Mouse (Mus musculus) forebrain, embryonic 15.5 days (tissue): ENCODE data around the gene Hist1h4f. TPM values are rescaled to one million over a fixed set of nuclear protein-coding genes. Genes with fewer than 3 reads are reported as not detected.
"Not testable (repeated sequence)": the region's sequence is repeated elsewhere in the genome, so short reads cannot be mapped to it uniquely, and the experiment has no call there.

ENCODE experiments used
- ATAC-seq: fragments of 200-750 bp; cut with Nextera tagmentation; replicated peaks from 2 replicates; pipeline ENCODE4 v1.8.0; 2017; ENCODE audit warnings: mild to moderate bottlenecking, moderate TSS enrichment, moderate library complexity
- H3K27ac ChIP-seq: fragments of 300-500 bp; sonication (generic); replicated peaks from 2 replicates; pipeline ENCODE4 v1.5.1; 2015; ENCODE audit warnings: mild to moderate bottlenecking, inconsistent platforms
- H3K27me3 ChIP-seq: fragments of 300-500 bp; sonication (generic); 2 replicates; pipeline ENCODE4 v1.6.1; 2015; ENCODE audit warnings: inconsistent platforms
- H3K36me3 ChIP-seq: fragments of 300-500 bp; sonication (generic); 2 replicates; pipeline ENCODE4 v1.6.1; 2015; ENCODE audit warnings: mild to moderate bottlenecking, inconsistent platforms
- H3K4me1 ChIP-seq: fragments of 300-500 bp; sonication (generic); 2 replicates; pipeline ENCODE4 v1.6.1; 2015; ENCODE audit warnings: inconsistent platforms
- H3K4me2 ChIP-seq: fragments of 300-500 bp; sonication (generic); replicated peaks from 2 replicates; pipeline ENCODE4 v1.6.1; 2015; ENCODE audit warnings: mild to moderate bottlenecking, inconsistent platforms
- H3K4me3 ChIP-seq: fragments of 300-500 bp; sonication (generic); 2 replicates; pipeline ENCODE4 v1.5.1; 2015; ENCODE audit warnings: mild to moderate bottlenecking, inconsistent platforms
- H3K9ac ChIP-seq: fragments of 300-500 bp; sonication (generic); replicated peaks from 2 replicates; pipeline ENCODE4 v1.6.1; 2015; ENCODE audit warnings: mild to moderate bottlenecking, inconsistent platforms
- H3K9me3 ChIP-seq: fragments of 300-500 bp; sonication (generic); 2 replicates; pipeline ENCODE4 v1.6.1; 2016; ENCODE audit warnings: inconsistent platforms
- WGBS: fragments of 180-500 bp; shearing (Covaris S2); methylation state at CpG from one replicate; pipeline ENCODE4 v1.1.7; 2015; ENCODE audit warnings: mixed read lengths; 5-methylcytosine and 5-hydroxymethylcytosine counted together
- polyA plus RNA-seq: library from polyadenylated mRNA; unstranded; fragments of >200 nt; fragmentation: Nextera tagmentation; extraction: Ambion mirVana; gene quantifications from 2 replicates; pipeline ENCODE4 v1.2.1, GENCODE M21; 2015

Gene Hist1h4f
- polyA plus RNA-seq, 1 experiment from 2014 or later: 0.70 TPM

DNA sequence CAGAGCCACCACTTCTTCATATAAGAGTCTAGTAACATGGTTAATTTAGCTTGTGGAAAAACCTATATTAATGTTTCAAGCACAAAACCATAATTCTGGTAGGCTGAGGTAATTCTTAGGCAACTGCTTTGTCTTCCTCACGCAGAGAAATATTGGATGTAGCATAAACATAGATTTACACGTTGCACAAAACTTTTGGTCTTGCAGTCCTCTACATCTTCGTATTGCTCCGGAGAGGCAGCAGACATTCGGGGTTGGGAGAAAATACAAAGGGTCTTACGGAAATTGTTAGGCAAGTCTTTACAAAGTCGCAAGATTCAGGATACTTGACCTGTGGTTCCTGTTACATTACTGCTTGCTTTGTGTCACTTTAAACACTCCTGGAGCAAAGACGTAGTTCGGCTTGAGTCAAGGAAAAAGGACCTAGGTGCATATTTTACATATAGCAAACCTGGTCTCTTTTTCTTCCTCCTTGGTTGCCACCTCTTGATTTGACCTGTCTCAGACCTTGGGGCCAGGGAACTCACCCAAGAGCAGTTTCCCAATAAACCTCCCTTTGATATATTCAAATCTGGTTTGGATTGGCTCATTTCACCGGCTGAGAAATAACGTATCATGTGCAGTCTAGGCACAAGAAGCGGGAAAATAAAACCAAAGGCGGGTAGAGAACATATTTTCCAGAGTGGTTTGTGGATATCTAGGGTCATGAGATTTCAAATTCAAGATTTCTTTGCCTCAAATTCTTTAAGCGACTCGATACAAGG lies 16.9 kb downstream of the Hist1h4f start:
- H3K36me3 ChIP-seq: no peaks in the 10 kb centered on the region
- H3K9ac ChIP-seq: peak overlapping the region; percentile 46
- H3K27ac ChIP-seq: peak overlapping the region; percentile 99
- H3K4me1 ChIP-seq: peaks cover 52% of the 10 kb centered on the region
- H3K27me3 ChIP-seq: no peaks in the 10 kb centered on the region
- H3K4me3 ChIP-seq: peak overlapping the region; percentile 58
- H3K9me3 ChIP-seq: no peaks in the 10 kb centered on the region
- H3K4me2 ChIP-seq: peak overlapping the region; percentile 82
- ATAC-seq: no peak
- under 1% methylated on average over 15 of the region's 15 CpGs for WGBS

DNA sequence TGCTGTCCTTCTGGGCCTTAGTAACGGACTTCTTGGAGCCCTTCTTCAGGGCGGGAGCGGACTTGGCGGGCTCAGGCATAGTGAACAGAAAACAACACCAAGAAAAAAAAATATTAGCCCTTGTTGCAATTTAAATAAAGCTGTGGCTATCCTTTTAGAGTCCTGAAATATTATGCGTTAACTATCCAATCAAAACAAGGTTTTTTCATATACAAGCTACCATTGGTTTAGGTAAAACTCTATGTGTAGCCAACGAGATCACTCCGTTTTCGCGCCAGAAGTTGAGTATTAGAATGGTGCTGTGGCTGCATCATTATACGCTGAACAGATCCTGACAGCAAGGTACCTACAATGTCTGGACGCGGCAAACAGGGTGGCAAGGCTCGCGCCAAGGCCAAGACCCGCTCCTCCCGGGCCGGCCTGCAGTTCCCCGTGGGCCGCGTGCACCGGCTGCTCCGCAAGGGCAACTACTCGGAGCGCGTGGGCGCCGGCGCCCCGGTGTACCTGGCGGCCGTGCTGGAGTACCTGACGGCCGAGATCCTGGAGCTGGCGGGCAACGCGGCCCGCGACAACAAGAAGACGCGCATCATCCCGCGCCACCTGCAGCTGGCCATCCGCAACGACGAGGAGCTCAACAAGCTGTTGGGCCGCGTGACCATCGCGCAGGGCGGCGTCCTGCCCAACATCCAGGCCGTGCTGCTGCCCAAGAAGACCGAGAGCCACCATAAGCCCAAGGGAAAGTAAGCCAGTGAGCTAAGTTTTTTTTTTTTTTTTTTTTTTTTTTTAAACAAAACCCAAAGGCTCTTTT lies 17.7 kb downstream of the Hist1h4f start, which contains the start of gene Hist1h2af:
Gene Hist1h2af, plus strand, starts transcription at position 347 of the 808 bp plus-strand sequence.
- peak within 1 kb of the TSS; percentile 82 for H3K4me2 ChIP-seq
- H3K36me3 ChIP-seq, H3K27me3 ChIP-seq, H3K9me3 ChIP-seq: not testable (repeated sequence)
- peak within 1 kb of the TSS; percentile 99 for H3K27ac ChIP-seq
- H3K9ac ChIP-seq: peak within 1 kb of the TSS; percentile 46
- peaks cover 59% of the 10 kb centered on the region for H3K4me1 ChIP-seq
- WGBS: under 1% methylated on average over 30 of the region's 53 CpGs
- peak; percentile 42 for ATAC-seq
- peak within 1 kb of the TSS; percentile 58 for H3K4me3 ChIP-seq

DNA sequence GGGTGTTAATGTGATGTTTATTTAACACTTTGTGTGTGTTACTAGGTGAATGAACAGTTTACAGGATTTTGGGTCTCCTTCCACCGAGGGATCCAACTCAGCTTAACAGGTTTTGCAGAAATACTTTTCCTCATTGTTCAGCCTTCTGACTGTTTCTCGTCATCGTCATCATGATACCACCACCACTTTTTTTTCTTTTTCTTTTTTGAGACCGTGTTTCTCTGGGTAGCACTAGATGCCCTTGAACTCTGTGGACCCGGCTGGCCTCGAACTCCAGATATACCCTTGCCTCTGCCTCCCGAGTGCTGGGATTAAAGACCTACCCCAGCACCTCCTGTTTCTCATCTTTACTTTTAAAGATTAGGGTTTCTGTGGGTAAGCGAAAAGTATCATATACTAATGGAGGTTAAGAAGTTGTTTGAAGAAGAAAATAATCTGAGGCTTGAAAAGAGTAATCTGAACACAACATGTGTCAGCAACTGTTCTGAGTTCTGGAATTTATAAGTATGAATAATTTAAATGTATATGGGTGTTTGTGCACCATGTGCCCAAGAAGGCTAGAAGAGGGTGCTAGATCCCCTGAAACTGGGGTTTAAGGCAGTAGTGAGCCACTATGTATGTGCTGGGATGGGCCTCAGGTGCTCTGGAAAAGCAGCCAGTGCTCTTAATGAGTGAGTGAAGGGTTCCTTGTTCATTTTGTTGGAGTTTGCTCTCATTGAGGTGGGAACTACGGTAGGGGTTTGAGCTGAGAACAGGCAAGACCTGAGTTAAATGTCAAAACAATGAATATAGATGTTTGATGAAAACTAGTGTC lies 19.0 kb downstream of the Hist1h4f start:
- no peaks in the 10 kb centered on the region for H3K9me3 ChIP-seq
- peak overlapping the region; percentile 82 for H3K4me2 ChIP-seq
- peak overlapping the region; percentile 99 for H3K27ac ChIP-seq
- no peaks in the 10 kb centered on the region for H3K27me3 ChIP-seq
- peak overlapping the region; percentile 58 for H3K4me3 ChIP-seq
- peak overlapping the region; percentile 78 for H3K9ac ChIP-seq
- H3K4me1 ChIP-seq: peaks cover 59% of the 10 kb centered on the region
- H3K36me3 ChIP-seq: no peaks in the 10 kb centered on the region
- 14% methylated on average over 9 of the region's 9 CpGs for WGBS
- ATAC-seq: no peak

DNA sequence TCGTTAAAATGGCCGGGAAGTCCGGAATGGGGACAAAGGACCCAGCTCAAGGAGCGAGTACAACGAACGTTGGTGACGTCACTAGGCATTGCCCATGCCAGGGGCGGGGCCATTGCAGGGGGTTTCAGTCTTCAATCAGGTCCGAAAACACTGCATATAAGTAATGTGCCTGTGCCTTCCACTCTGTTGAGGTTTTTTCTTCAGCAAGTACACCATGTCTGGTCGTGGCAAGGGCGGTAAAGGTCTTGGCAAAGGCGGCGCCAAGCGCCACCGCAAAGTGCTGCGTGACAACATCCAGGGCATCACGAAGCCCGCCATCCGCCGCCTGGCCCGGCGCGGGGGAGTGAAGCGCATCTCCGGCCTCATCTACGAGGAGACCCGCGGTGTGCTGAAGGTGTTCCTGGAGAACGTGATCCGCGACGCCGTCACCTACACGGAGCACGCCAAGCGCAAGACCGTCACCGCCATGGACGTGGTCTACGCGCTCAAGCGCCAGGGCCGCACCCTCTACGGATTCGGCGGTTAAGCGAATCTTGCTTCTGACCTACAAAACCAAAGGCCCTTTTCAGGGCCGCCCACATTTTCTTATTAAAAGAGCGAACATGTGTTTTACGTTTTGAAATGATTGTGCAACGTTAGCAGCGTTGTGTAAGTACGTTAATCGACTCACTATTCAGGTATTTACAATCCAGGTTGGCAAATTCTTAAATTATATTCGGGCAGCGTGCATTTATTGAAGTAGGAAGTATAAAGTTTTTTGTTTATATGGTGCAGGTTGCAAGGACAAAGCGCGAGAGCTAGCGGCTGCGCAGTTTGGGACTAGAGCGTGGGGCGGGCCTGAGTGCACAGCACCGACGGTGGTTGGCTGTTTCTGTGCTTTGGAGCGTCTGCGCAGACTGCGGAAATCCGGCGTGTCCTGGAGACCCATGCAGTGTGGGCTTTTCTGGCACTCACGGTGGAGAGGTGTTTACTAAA lies 20.3 kb downstream of the Hist1h4f start, which contains the start of gene Hist1h4h:
Gene Hist1h4h, plus strand, starts transcription at position 150 of the 975 bp plus-strand sequence.
- ATAC-seq: peak; percentile 88
- under 1% methylated on average over 61 of the region's 70 CpGs for WGBS
- peak within 1 kb of the TSS; percentile 78 for H3K9ac ChIP-seq
- no peaks in the 10 kb centered on the region for H3K36me3 ChIP-seq
- no peaks in the 10 kb centered on the region for H3K9me3 ChIP-seq
- no peaks in the 10 kb centered on the region for H3K27me3 ChIP-seq
- H3K4me1 ChIP-seq: peaks cover 53% of the 10 kb centered on the region
- H3K27ac ChIP-seq: peak within 1 kb of the TSS; percentile 99
- peak within 1 kb of the TSS; percentile 58 for H3K4me3 ChIP-seq
- peak within 1 kb of the TSS; percentile 82 for H3K4me2 ChIP-seq

DNA sequence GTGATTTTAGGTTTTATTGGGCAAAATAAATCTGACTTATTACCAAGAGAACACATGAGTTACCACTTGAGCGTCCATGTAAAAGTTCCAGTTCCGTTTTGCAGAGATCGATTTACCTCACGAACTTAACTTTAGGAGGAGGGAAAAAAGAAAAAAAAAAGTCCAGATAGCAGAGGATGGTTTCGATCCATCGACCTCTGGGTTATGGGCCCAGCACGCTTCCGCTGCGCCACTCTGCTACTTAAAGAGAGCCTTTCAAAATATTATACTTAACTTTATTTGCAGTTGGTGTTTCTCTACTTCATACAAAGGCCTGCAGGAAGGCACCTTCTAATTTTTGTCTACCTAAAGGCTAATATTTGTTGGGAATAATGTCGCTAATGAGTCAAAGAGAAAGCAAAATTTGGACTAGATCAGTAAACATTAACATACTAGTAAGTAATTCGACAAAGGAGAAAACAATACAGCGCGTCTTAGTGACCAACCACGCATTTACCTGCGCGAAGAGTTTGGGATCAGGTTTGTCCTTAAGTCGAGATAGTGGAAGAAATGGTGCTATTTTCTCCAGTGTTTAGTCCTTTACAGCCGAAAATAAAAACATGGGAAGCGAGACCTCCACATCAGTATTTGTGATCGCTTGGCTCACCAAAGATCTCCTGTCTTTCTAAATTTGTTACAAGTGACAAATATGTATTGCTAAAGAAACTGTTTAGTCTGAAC lies 21.1 kb downstream of the Hist1h4f start:
- Histone ChIP-seq H3K27me3 (no peaks in the 10 kb centered on the region), H3K4me2 (peak overlapping the region; percentile 82), H3K36me3 (no peaks in the 10 kb centered on the region), H3K27ac (peak overlapping the region; percentile 99), H3K4me3 (peak overlapping the region; percentile 58), H3K4me1 (peaks cover 52% of the 10 kb centered on the region), H3K9me3 (no peaks in the 10 kb centered on the region), H3K9ac (peak overlapping the region; percentile 78)
- under 1% methylated on average over 20 of the region's 20 CpGs for WGBS
- no peak for ATAC-seq

DNA sequence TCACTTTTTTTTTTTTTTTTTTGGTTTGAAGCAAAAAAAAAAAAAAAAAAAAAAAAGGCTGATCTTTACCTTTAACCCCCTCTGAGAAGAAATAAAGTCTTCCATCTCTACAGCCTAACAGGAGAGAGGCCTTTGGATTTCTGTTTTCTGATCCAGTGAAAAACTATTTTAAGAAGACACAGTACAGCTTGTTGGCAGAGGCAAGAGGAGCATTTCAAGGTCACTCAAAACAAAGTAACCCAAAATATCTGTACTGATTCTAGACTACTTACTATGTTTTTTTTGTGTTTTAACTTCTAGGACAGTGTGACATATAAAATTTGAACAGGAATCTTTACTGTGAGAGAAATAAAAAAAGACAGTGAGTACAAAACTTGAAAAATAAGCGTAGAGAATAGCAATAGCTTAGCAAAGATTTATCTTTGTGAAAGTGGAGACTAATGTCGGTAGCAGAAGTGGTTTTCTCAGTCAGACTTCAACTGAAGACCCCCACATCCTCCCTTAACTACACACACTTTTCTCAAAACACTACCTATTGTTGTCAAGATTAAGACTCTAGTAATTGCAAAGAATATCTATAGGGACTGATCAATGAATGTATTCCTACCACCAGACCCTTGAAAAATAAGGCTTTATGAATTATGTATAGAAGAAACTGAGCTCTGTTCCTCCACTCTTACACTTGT lies 21.8 kb downstream of the Hist1h4f start:
- WGBS: 23% methylated on average over 2 of the region's 2 CpGs

DNA sequence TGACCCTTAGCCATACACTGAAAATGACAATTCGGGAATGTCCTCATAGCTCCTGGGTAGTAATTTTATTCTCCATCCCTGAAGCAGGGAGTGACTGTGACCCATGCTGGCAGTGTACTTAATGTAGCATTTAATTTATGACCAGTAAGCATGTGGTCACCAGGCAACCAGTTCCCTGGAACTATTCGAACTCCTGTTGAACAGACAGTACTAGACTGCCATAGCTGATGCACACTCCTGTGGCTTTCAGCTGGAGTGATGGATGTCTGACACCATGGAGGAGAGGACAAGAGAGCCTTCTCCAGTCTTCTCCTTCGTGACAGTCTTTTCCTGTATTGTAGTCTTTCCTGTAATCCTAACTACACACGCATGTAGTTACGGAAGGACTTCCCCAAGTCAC lies 22.4 kb downstream of the Hist1h4f start:
- WGBS: 84% methylated on average over 5 of the region's 5 CpGs
- no peaks in the 10 kb centered on the region for H3K27me3 ChIP-seq
- no peak overlapping the region for H3K9ac ChIP-seq
- no peaks in the 10 kb centered on the region for H3K36me3 ChIP-seq
- no peak overlapping the region for H3K27ac ChIP-seq
- H3K4me2 ChIP-seq: 0 out of 2 replicates have a peak overlapping the region, but pooled peaks have one; percentile 2
- peaks cover 46% of the 10 kb centered on the region for H3K4me1 ChIP-seq
- no peak overlapping the region; the same call in 1 of the 2 replicates for H3K4me3 ChIP-seq
- no peaks in the 10 kb centered on the region for H3K9me3 ChIP-seq
- no peak for ATAC-seq

More for the DNA sequence above, 21.8 kb downstream of the Hist1h4f start:
- peaks cover 52% of the 10 kb centered on the region for H3K4me1 ChIP-seq
- H3K4me3 ChIP-seq: peak overlapping the region; percentile 58
- peak overlapping the region; percentile 99 for H3K27ac ChIP-seq
- no peaks in the 10 kb centered on the region for H3K9me3 ChIP-seq
- peak overlapping the region; percentile 78 for H3K9ac ChIP-seq
- H3K36me3 ChIP-seq: no peaks in the 10 kb centered on the region
- peak overlapping the region; percentile 82 for H3K4me2 ChIP-seq
- no peak for ATAC-seq
- H3K27me3 ChIP-seq: no peaks in the 10 kb centered on the region

DNA sequence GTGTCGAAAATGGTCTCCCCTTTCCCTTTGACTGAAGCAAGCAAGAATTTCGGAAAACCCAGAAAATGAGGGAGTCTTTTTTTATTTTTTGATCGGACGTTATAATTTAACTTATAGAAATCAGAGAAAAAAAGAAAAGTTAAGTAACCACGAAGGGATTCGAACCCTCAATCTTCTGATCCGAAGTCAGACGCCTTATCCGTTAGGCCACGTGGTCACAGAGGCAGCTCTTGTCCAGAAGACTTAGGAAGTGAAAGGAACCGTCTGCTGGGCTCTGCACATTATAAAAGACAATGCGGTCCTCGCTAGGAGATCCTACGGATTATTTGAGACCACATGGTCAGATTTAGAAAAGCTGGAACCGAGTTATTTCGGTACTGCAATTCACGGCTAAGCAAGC lies 25.1 kb downstream of the Hist1h4f start:
- H3K36me3 ChIP-seq: no peaks in the 10 kb centered on the region
- H3K9ac ChIP-seq: peak overlapping the region; percentile 58
- peak overlapping the region; percentile 46 for H3K4me2 ChIP-seq
- no peaks in the 10 kb centered on the region for H3K9me3 ChIP-seq
- H3K27me3 ChIP-seq: no peaks in the 10 kb centered on the region
- ATAC-seq: 0 out of 2 replicates have a peak, but pooled peaks have one; percentile 33
- H3K4me3 ChIP-seq: peak overlapping the region; percentile 49
- peak overlapping the region; percentile 89 for H3K27ac ChIP-seq
- H3K4me1 ChIP-seq: peaks cover 30% of the 10 kb centered on the region
- WGBS: under 1% methylated on average over 17 of the region's 17 CpGs

DNA sequence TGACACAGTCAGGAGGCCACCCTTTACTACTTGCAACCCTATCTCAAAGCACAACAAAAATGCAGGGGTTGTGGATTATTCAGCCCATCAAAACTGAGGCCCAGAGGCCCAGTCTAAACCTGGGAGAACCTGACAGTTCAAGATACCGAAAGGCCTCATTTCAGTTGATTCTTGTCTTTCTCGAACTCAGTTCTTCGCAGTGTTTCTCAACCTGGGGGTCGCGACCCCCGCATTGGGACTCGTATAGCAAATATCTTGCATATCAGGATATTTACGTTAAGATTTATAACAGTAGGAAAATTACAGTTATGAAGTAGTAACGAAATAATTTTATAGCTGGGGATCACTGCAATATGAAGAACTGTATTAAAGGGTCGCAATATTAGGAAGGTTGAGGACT lies 25.5 kb downstream of the Hist1h4f start:
- Histone ChIP-seq H3K4me3 (peak overlapping the region; percentile 49), H3K4me1 (peaks cover 30% of the 10 kb centered on the region), H3K9me3 (no peaks in the 10 kb centered on the region), H3K4me2 (peak overlapping the region; percentile 46), H3K27ac (no peak overlapping the region), H3K36me3 (no peaks in the 10 kb centered on the region), H3K9ac (no peak overlapping the region; the same call in 1 of the 2 replicates), H3K27me3 (no peaks in the 10 kb centered on the region)
- WGBS: 2% methylated on average over 10 of the region's 10 CpGs
- no peak for ATAC-seq

DNA sequence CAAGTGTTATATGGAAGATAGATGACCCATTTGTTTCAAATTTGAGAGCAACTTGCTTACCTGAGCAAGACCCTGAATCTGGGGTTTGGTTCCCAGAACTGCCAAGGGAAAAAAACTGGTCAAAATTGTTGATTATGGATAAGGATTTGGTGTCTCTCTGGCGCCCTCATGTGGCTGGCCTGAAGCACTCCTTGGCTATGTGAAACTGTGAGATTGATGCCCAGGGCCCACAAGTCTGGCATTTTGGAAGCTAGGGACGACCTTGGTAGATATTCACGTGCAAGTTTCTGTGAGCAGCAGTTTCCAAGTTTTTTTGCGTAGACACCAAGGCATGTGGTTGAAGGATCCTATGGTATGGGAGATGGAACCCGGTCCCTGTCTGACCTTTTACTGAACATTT lies 26.8 kb downstream of the Hist1h4f start:
- Histone ChIP-seq H3K4me2 (peak overlapping the region; percentile 17; the same call in 1 of the 2 replicates), H3K9me3 (no peaks in the 10 kb centered on the region), H3K36me3 (no peaks in the 10 kb centered on the region), H3K27me3 (no peaks in the 10 kb centered on the region), H3K4me3 (no peak overlapping the region), H3K9ac (no peak overlapping the region), H3K4me1 (peaks cover 26% of the 10 kb centered on the region), H3K27ac (no peak overlapping the region; the same call in 1 of the 2 replicates)
- peak; percentile 58 for ATAC-seq
- 9% methylated on average over 5 of the region's 5 CpGs for WGBS
